Mouse (Mus musculus) C2C12 (cell line): Measurements from ENCODE around the gene B4galnt1.

Experiments
- CEBPB ChIP-seq: IDR thresholded peaks from one replicate; pipeline ENCODE4 v1.6.1; 2011; ENCODE audit warnings: low read depth, mild to moderate bottlenecking, control low read depth, moderate library complexity
- CTCF ChIP-seq: IDR thresholded peaks from one replicate; pipeline ENCODE4 v1.5.1; 2011; ENCODE audit not compliant: control insufficient read depth, insufficient read depth, insufficient read length
- FOSL1 ChIP-seq: IDR thresholded peaks from one replicate; pipeline ENCODE4 v1.8.0; 2011; ENCODE audit warnings: mild to moderate bottlenecking, low read length; ENCODE audit not compliant: poor library complexity, insufficient read depth, severe bottlenecking
- MAX ChIP-seq: IDR thresholded peaks from one replicate; pipeline ENCODE4 v1.6.1; 2011; ENCODE audit warnings: mild to moderate bottlenecking, control low read depth
- USF1 ChIP-seq: IDR thresholded peaks from one replicate; pipeline ENCODE4 v1.6.1; 2011; ENCODE audit warnings: low read depth, mild to moderate bottlenecking, control low read depth, moderate library complexity

GRCm38 (mm10) chr10:127199068-127199467 is 34.0 kb downstream of the B4galnt1 start:
- TF ChIP-seq MAX (no peak), CTCF (no peak), USF1 (no peak), FOSL1 (no peak), CEBPB (no peak)
